Mouse (Mus musculus): ENCODE results near the gene Rlbp1. TPM values are rescaled to one million over a fixed set of nuclear protein-coding genes. Genes with fewer than 3 reads are reported as not detected.

The Rlbp1 gene
- polyA plus RNA-seq, 1 experiment from 2014 or later = 20.6 TPM

DNA sequence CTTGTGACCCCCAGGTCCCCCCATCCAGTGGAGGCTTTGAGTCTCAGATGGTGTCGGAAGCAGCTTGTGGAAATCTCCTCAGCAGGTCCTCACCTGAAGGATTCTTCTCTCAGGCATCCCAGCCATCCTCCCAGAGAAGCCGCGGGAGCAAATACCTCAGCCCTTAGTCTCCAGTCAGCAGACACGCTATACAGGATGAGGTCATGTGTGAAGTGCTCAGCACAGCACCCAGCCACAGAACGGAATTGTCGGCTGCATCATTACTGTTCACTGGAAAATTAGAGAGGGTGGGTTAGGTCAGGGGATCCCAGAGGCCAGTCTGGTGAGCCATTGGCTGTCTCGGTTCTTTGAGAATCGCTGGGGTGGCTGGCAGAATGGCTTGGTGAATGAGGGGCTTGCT is 38.0 kb downstream of the Rlbp1 start:
- WGBS = 87% methylated on average over 8 of the region's 8 CpGs
- Histone ChIP-seq H3K4me2 (no peak overlapping the region), H3K36me3 (peaks cover 47% of the 10 kb centered on the region), H3K27ac (replicated peaks) (no peak overlapping the region), H3K4me1 (peaks cover 13% of the 10 kb centered on the region), H3K9ac (replicated peaks) (no peak overlapping the region), H3K27me3 (replicated peaks) (no peaks in the 10 kb centered on the region), H3K9me3 (replicated peaks) (no peaks in the 10 kb centered on the region), H3K4me3 (replicated peaks) (no peak overlapping the region)
- no peak for ATAC-seq (ENCODE audit: low FRiP score)

DNA sequence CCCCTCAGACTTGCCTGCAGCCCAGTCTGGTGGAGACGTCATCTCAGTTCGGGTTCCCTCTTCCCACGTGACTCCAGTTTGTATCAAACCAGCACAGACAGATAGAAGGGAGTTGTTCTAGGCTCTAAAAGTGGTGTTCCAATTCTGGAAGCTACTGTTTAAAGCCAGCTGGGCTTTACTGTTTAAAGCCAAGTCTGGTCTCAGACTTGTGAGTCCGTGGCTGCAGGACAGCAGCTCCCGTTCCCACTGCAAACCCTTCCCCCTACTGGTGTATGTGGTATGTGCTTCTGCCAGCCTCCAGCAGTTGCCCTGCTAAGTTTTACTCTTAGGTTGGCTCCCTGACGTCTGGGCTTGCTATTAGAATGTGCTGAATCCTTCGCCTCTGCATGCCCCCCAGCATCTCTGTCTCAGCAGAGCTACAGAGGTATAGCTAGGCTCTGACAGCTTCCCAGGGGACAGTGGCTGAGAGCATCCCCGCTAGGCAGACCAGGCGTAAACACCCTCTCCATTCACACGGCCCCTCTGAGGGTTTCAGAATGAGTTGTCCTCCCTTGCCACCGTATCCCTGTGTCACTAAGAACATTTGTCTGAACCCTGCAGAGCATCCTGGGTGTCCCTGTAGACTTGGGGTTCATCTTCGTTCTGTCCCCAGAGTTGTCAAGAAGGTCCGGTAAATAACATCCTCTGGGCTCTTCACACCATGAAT is 39.6 kb downstream of the Rlbp1 start:
- H3K27me3 ChIP-seq (replicated peaks) = no peaks in the 10 kb centered on the region
- H3K9ac ChIP-seq (replicated peaks) = no peak overlapping the region
- no peak overlapping the region for H3K4me2 ChIP-seq
- no peaks in the 10 kb centered on the region for H3K9me3 ChIP-seq (replicated peaks)
- peak overlapping the region; percentile 34; the same call in 1 of the 2 replicates for H3K27ac ChIP-seq (replicated peaks)
- H3K4me1 ChIP-seq = peaks cover 13% of the 10 kb centered on the region
- peaks cover 41% of the 10 kb centered on the region for H3K36me3 ChIP-seq
- 65% methylated on average over 13 of the region's 13 CpGs for WGBS
- no peak overlapping the region for H3K4me3 ChIP-seq (replicated peaks)
- ATAC-seq (ENCODE audit: low FRiP score) = no peak

DNA sequence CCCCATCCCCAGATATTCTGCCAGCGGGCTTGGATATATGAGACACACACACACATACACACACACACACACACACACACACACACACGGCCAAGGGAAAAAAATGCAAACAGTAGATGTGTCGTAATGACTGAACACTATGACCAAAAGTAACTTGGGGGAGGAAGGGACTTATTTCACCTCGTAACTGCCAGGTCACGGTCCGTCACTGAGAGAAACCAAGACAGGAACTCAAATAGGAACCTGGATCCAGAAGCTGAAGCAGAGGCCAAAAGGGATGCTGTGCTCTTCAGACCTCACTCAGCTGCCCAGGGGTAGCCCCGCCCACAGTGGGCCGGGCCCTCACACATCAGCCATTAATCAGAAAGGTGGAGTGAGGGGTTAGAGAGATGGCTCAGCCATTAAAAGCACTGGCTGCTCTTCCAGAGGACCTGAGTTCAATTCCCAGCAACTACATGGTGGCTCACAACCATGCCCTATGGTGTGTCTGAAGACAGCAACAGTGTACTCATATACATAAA is 40.2 kb downstream of the Rlbp1 start:
- Histone ChIP-seq H3K9ac (replicated peaks) (no peak overlapping the region), H3K27me3 (replicated peaks) (no peaks in the 10 kb centered on the region), H3K4me3 (replicated peaks) (no peak overlapping the region), H3K36me3 (peaks cover 34% of the 10 kb centered on the region), H3K9me3 (replicated peaks) (no peaks in the 10 kb centered on the region), H3K4me1 (peaks cover 13% of the 10 kb centered on the region), H3K4me2 (no peak overlapping the region), H3K27ac (replicated peaks) (no peak overlapping the region)
- 82% methylated on average over 8 of the region's 8 CpGs for WGBS
- no peak for ATAC-seq (ENCODE audit: low FRiP score)

DNA sequence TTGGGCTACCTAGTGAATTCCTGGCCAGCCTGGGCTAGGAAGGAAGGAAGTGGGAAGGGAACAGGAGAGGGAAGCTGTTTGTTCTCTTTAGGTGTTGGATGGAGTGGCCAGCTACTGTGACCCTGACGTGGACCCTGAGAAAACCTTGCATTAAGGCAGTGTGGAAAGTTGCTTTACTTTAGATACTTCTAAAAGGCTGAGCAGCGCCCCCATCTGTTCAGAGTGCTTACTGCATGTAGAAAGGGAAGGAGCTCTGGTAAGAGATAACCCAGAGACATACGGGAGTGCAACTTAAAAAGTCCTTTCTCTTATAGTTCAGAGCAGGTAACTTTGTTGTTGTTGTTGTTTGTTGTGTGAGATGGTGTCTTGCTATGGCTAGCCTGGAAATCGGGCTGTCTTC is 40.9 kb downstream of the Rlbp1 start:
- H3K27ac ChIP-seq (replicated peaks) = no peak overlapping the region
- no peak overlapping the region for H3K4me2 ChIP-seq
- no peaks in the 10 kb centered on the region for H3K9me3 ChIP-seq (replicated peaks)
- H3K36me3 ChIP-seq = peaks cover 30% of the 10 kb centered on the region
- peaks cover 13% of the 10 kb centered on the region for H3K4me1 ChIP-seq
- H3K27me3 ChIP-seq (replicated peaks) = no peaks in the 10 kb centered on the region
- no peak for ATAC-seq (ENCODE audit: low FRiP score)
- no peak overlapping the region for H3K4me3 ChIP-seq (replicated peaks)
- WGBS = 61% methylated on average over 4 of the region's 4 CpGs
- no peak overlapping the region for H3K9ac ChIP-seq (replicated peaks)

DNA sequence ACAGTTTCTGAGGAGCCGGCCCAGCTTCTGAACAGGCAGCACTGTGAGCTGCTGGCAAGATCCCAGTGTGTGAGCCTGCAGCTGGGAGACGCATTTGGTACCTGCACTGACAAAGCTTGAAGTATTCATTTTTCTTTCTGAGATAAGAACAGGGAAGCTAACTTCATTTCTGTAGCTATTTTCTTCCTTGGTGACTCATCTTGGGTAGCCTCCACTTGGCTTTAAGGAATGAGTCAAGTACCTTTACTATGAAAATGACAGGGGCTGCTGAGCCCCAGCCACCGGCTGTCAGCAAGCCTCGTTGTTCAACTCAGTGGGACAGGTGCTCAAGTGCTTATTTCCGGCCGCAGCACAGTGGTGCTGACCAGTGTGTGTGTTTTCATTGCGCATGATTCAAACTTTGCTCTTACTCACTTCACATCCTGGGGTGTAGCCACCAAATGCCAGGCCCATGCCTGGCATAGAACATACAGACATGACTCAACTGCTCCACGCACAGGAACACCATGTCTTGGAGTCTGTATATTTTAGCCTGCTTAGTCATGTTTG is 50.4 kb downstream of the Rlbp1 start:
- Histone ChIP-seq H3K36me3 (0 out of 2 replicates have a peak, but pooled peaks cover 8% of the 10 kb centered on the region), H3K4me1 (no peaks in the 10 kb centered on the region), H3K27me3 (replicated peaks) (no peaks in the 10 kb centered on the region), H3K4me2 (no peak overlapping the region), H3K4me3 (replicated peaks) (no peak overlapping the region), H3K9me3 (replicated peaks) (no peaks in the 10 kb centered on the region), H3K27ac (replicated peaks) (no peak overlapping the region), H3K9ac (replicated peaks) (no peak overlapping the region)
- ATAC-seq (ENCODE audit: low FRiP score) = no peak
- 94% methylated on average over 8 of the region's 8 CpGs for WGBS

DNA sequence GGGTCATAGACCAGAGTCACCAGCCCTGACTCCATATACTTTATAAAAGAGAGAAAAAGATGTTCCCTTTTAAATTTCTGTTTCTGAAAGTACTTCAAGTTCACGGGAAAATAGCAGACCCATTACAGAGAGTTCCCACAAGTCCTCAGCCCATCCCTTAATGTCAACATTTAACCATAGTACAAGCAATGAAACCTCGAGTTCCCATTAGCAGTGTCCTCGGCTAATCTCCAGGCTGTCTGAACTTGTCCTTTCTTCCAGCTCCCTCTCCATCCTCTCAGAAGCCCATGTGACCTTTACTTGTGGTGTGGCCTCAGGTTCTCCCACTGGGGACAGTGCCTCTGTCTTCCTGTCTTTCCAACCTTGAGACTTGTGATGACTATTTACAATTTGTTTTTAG is 53.4 kb downstream of the Rlbp1 start:
- Histone ChIP-seq H3K27ac (replicated peaks) (no peak overlapping the region), H3K27me3 (replicated peaks) (no peaks in the 10 kb centered on the region), H3K4me3 (replicated peaks) (no peak overlapping the region), H3K9ac (replicated peaks) (no peak overlapping the region), H3K9me3 (replicated peaks) (no peaks in the 10 kb centered on the region), H3K36me3 (peaks cover 23% of the 10 kb centered on the region), H3K4me2 (no peak overlapping the region), H3K4me1 (0 out of 2 replicates have a peak, but pooled peaks cover 3% of the 10 kb centered on the region)
- no peak for ATAC-seq (ENCODE audit: low FRiP score)
- 80% methylated on average over 3 of the region's 3 CpGs for WGBS

DNA sequence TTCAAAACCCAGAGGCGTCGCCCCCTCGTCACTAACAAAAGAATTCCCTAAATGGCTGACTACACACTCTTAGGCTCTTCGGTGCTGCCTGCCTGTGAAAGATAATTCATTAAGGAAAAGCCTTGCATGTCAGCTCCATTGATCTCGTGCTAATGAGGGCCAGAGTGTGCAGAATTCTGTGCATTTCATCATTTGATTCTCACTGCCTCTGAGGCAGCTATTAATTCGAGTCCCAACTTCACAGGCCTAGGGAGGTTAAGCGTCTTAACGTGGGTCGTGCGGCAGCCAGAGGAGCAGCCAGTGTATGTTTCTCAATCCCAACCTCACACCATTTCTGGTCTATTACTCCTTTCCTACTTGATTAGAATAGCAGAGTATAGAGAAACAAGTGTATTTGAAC is 55.7 kb downstream of the Rlbp1 start:
- WGBS = 29% methylated on average over 10 of the region's 10 CpGs
- Histone ChIP-seq H3K27ac (replicated peaks) (0 out of 2 replicates have a peak overlapping the region, but pooled peaks have one; percentile 8), H3K36me3 (peaks cover 36% of the 10 kb centered on the region), H3K9ac (replicated peaks) (no peak overlapping the region), H3K27me3 (replicated peaks) (no peaks in the 10 kb centered on the region), H3K4me3 (replicated peaks) (no peak overlapping the region), H3K4me2 (no peak overlapping the region), H3K9me3 (replicated peaks) (no peaks in the 10 kb centered on the region), H3K4me1 (0 out of 2 replicates have a peak, but pooled peaks cover 3% of the 10 kb centered on the region)
- ATAC-seq (ENCODE audit: low FRiP score) = no peak

DNA sequence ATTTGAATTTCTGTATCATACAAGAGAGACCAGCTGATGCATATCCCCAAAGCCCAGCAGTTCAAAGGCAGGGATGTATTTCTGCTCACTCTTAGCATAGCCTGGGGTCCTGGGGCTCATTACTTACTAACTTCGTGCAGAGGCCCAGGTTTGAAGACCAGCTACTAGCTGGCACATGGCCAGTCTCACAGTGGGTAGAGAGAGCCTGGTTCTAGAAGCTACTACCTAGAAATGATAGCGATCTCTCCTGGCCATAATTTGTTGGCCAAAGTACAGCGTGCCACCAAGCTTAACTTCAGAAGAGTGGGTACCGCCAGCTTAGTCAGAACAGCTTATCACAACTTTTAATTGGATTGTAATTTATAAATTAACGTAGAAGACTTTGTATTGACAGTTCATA is 58.1 kb downstream of the Rlbp1 start:
- H3K4me2 ChIP-seq = no peak overlapping the region
- H3K27me3 ChIP-seq (replicated peaks) = no peaks in the 10 kb centered on the region
- no peak overlapping the region for H3K9ac ChIP-seq (replicated peaks)
- 89% methylated on average over 5 of the region's 5 CpGs for WGBS
- peaks cover 10% of the 10 kb centered on the region for H3K4me1 ChIP-seq
- no peak overlapping the region for H3K27ac ChIP-seq (replicated peaks)
- ATAC-seq (ENCODE audit: low FRiP score) = no peak
- peaks cover 52% of the 10 kb centered on the region for H3K36me3 ChIP-seq
- no peak overlapping the region for H3K4me3 ChIP-seq (replicated peaks)
- no peaks in the 10 kb centered on the region for H3K9me3 ChIP-seq (replicated peaks)

Other genes with a start within 250 kb of the Rlbp1 start
- gene Mfge8, start 238.0 kb downstream of the Rlbp1 start, polyA plus RNA-seq (2015; fragmentation: Nextera tagmentation; extraction: Ambion mirVana) = 132 and 151 TPM in 2 replicates
- gene Abhd2, start 113.8 kb downstream of the Rlbp1 start, polyA plus RNA-seq (2015; fragmentation: Nextera tagmentation; extraction: Ambion mirVana) = 15.6 TPM in 2 replicates
- gene Fanci, start 4.9 kb upstream of the Rlbp1 start, polyA plus RNA-seq (2015; fragmentation: Nextera tagmentation; extraction: Ambion mirVana) = 1.6 and 3.9 TPM in 2 replicates
- 24.2 and 25.0 TPM in 2 replicates for gene Polg, start 79.3 kb upstream of the Rlbp1 start, polyA plus RNA-seq (2015; fragmentation: Nextera tagmentation; extraction: Ambion mirVana)
- 5.4 and 6.5 TPM in 2 replicates for gene Rhcg, start 230.6 kb upstream of the Rlbp1 start, polyA plus RNA-seq (2015; fragmentation: Nextera tagmentation; extraction: Ambion mirVana)

Data from neural tube, embryonic 15.5 days (tissue).